Mouse (Mus musculus) C2C12 (cell line): ENCODE data around the gene Dnah5. TPM values are rescaled to one million over a fixed set of nuclear protein-coding genes. Genes with fewer than 3 reads are reported as not detected.
"Not testable (repeated sequence)": the region's sequence is repeated elsewhere in the genome, so short reads cannot be mapped to it uniquely, and the experiment has no call there.

Source experiments
- H3K27me3 ChIP-seq: one replicate; pipeline ENCODE4 v1.6.1; 2011; ENCODE audit not compliant: control insufficient read depth, insufficient read depth, insufficient read length
- H3K36me3 ChIP-seq: one replicate; pipeline ENCODE4 v1.6.1; 2011; ENCODE audit not compliant: control insufficient read depth, insufficient read depth
- H3K4me3 ChIP-seq: one replicate; pipeline ENCODE4 v1.5.1; 2011; ENCODE audit warnings: mild to moderate bottlenecking, control low read depth; ENCODE audit not compliant: poor library complexity, insufficient read depth, severe bottlenecking
- H3K79me2 ChIP-seq: one replicate; pipeline ENCODE4 v1.6.1; 2011; ENCODE audit not compliant: control insufficient read depth, insufficient read depth
- H3K79me3 ChIP-seq: one replicate; pipeline ENCODE4 v1.6.1; 2011; ENCODE audit warnings: low read depth, control low read depth
- H3ac ChIP-seq: one replicate; pipeline ENCODE3; 2011; ENCODE audit warnings: low read depth; ENCODE audit not compliant: control insufficient read depth, insufficient read length
- CEBPB ChIP-seq: IDR thresholded peaks from one replicate; pipeline ENCODE4 v1.6.1; 2011; ENCODE audit warnings: low read depth, mild to moderate bottlenecking, control low read depth, moderate library complexity
- CTCF ChIP-seq: IDR thresholded peaks from one replicate; pipeline ENCODE4 v1.5.1; 2011; ENCODE audit not compliant: control insufficient read depth, insufficient read depth, insufficient read length
- FOSL1 ChIP-seq: IDR thresholded peaks from one replicate; pipeline ENCODE4 v1.8.0; 2011; ENCODE audit warnings: mild to moderate bottlenecking, low read length; ENCODE audit not compliant: poor library complexity, insufficient read depth, severe bottlenecking
- MAX ChIP-seq: IDR thresholded peaks from one replicate; pipeline ENCODE4 v1.6.1; 2011; ENCODE audit warnings: mild to moderate bottlenecking, control low read depth
- MYOD1 ChIP-seq: IDR thresholded peaks from one replicate; pipeline ENCODE4 v1.6.1; 2011; ENCODE audit warnings: low read depth; ENCODE audit not compliant: control insufficient read depth, insufficient read length
- MYOG ChIP-seq: IDR thresholded peaks from one replicate; pipeline ENCODE4 v1.6.1; 2011; ENCODE audit not compliant: control insufficient read depth, insufficient read length; ENCODE audit errors: extremely low read depth
- USF1 ChIP-seq: IDR thresholded peaks from one replicate; pipeline ENCODE4 v1.6.1; 2011; ENCODE audit warnings: low read depth, mild to moderate bottlenecking, control low read depth, moderate library complexity
- polyA plus RNA-seq: library from polyadenylated mRNA; unstranded; fragments of >200 nt; fragmentation: generic; extraction: Trizol; gene quantifications from one replicate; pipeline ENCODE4 v1.2.1, GENCODE M21; 2012; ENCODE audit warnings: missing spikeins

Gene Dnah5
- polyA plus RNA-seq, 1 experiment, result 0.29 TPM

DNA sequence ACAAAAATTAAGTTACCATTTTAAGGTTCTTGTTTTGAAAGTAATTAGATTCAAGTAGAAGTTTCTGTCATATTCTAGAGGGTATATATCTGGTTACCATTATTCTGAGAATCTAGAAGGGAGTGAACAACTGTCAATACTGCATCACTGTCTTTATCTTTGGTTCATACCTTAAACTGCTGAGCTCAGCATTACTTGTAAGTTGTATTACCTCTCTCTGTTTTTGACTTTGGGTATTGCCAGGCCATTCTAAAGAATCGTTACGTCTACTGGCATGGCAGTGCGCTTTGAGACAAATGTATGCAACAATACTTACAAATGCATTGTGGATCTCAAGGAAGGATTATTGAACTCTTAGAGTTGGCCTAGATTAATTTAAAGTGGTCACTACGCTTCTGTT lies 240.9 kb downstream of the Dnah5 start:
- no peak for TF ChIP-seq MYOD1
- TF ChIP-seq MAX, result no peak
- no peak for TF ChIP-seq FOSL1
- no peak for TF ChIP-seq USF1
- no peak for TF ChIP-seq CEBPB
- TF ChIP-seq MYOG, result no peak
- no peak for TF ChIP-seq CTCF
- H3ac ChIP-seq, result no peak overlapping the region

DNA sequence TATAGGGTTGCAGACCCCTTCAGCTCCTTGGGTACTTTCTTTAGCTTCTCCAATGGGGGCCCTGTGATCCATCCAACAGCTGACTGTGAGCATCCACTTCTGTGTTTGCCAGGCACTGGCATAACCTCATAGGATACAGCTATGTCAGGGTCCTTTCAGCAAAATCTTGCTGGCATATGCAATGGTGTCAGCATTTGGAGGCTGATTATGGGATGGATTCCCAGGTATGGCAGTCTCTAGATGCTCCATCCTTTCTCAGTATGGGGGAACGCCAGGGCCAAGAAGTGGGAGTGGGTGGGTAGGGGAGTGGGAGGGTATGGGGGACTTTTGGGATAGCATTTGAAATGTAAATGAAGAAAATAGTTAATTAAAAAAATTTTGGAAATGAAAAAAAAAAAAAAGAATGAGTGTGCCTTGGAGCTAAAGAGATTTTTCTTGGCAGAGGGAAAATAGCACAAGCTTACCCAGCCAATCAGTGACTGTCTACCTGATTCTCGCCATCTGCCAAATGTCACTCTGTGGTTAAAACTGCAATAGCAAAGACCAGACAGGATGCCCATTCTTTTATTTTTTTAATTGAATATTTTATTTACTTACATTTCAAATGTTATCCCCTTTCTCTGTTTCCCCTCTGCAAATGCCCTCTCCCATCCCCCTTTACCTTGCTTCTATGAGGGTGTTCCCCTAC lies 257.7 kb downstream of the Dnah5 start:
- not testable (repeated sequence) for H3K79me3 ChIP-seq, H3K27me3 ChIP-seq, H3ac ChIP-seq, H3K79me2 ChIP-seq, H3K36me3 ChIP-seq, H3K4me3 ChIP-seq

More for the DNA sequence above, 240.9 kb downstream of the Dnah5 start:
- Histone ChIP-seq H3K4me3 (no peak overlapping the region), H3K36me3 (no peaks in the 10 kb centered on the region), H3K79me3 (no peaks in the 10 kb centered on the region), H3K79me2 (no peaks in the 10 kb centered on the region), H3K27me3 (no peaks in the 10 kb centered on the region)

DNA sequence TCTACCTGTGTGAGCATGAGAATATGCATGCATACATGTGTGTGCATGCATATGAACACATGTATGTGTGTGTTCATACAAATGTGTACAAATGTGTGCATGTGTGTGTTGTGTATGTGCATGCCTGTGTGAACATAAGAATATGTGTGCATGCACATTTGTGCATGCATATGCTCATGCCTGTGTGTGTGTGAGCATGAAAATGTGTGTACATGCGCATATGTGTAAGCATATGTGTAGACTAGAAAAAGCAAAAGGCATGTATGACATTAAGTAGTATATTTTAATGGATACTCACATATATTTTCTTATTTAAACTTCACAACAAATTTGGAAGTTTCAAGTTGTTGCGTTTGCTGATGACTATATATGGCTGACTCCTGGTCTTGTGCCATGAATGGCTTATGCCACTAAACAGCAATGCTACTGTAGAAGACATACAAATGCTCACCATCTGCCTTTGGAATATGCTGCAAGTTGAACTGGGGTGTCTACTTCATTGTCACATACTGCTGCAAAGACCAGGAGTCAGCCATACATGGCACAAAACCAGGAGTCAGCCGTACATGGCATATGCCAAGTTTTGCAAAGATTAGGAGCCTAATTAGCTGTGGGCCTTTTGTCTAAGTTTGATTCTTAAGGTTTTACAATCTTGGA lies 263.2 kb downstream of the Dnah5 start:
- TF ChIP-seq CEBPB (no peak), MYOG (no peak), FOSL1 (no peak), USF1 (no peak), CTCF (no peak), MYOD1 (no peak)
- Histone ChIP-seq H3K36me3 (no peaks in the 10 kb centered on the region), H3K4me3 (no peak overlapping the region), H3K79me3 (no peaks in the 10 kb centered on the region), H3ac (no peak overlapping the region), H3K27me3 (no peaks in the 10 kb centered on the region), H3K79me2 (no peaks in the 10 kb centered on the region)

GRCm38 (mm10) chr15:28473749-28474390 lies 270.3 kb downstream of the Dnah5 start:
- no peaks in the 10 kb centered on the region for H3K79me2 ChIP-seq
- H3ac ChIP-seq, result no peak overlapping the region
- no peaks in the 10 kb centered on the region for H3K27me3 ChIP-seq
- TF ChIP-seq USF1 (no peak), CEBPB (no peak), MAX (no peak), MYOD1 (no peak), CTCF (no peak), FOSL1 (no peak), MYOG (no peak)
- H3K79me3 ChIP-seq, result no peaks in the 10 kb centered on the region
- H3K4me3 ChIP-seq, result no peak overlapping the region
- no peaks in the 10 kb centered on the region for H3K36me3 ChIP-seq

DNA sequence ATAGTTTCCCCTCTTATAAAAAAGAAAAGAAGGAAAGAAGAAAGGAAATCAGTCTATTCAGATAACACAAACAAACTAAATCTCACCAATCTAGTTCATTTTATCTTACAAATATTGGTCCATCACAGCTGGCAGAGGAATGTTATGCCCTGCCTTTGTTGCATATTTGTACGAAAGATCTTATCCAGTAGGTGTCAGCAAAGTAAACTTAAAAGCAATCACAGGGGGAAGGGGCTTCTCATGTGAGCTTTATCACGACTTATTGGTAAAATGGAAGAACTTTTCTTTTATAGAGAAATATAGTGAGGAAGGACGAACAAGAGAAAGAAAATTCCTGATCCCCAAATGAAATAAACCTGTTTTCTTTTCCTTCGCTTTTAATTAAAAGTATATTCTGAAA lies 299.3 kb downstream of the Dnah5 start:
- H3K79me3 ChIP-seq, result no peaks in the 10 kb centered on the region
- no peak overlapping the region for H3K4me3 ChIP-seq
- TF ChIP-seq MYOG (no peak), CEBPB (no peak), MYOD1 (no peak), CTCF (no peak), FOSL1 (no peak), USF1 (no peak), MAX (no peak)
- H3K27me3 ChIP-seq, result no peaks in the 10 kb centered on the region
- H3K36me3 ChIP-seq, result no peaks in the 10 kb centered on the region
- no peak overlapping the region for H3ac ChIP-seq
- H3K79me2 ChIP-seq, result no peaks in the 10 kb centered on the region

GRCm38 (mm10) chr15:28515176-28515575 lies 311.6 kb downstream of the Dnah5 start:
- Histone ChIP-seq H3K27me3 (no peaks in the 10 kb centered on the region), H3K79me2 (no peaks in the 10 kb centered on the region), H3K4me3 (no peak overlapping the region), H3ac (no peak overlapping the region), H3K36me3 (no peaks in the 10 kb centered on the region), H3K79me3 (no peaks in the 10 kb centered on the region)
- TF ChIP-seq USF1 (no peak), FOSL1 (no peak), CEBPB (no peak), MYOD1 (no peak), CTCF (no peak), MYOG (no peak)

Other genes with a start within 250 kb of the Dnah5 start
- gene Trio, start 177.9 kb upstream of the Dnah5 start, polyA plus RNA-seq, result 26.2 TPM